Mouse (Mus musculus) heart, embryonic 11.5 days (tissue): ENCODE data around the gene Fgfr3. TPM values are rescaled to one million over a fixed set of nuclear protein-coding genes. Genes with fewer than 3 reads are reported as not detected.

Experiments
- ATAC-seq: fragments of 200-750 bp; cut with Nextera tagmentation; replicated peaks from 2 replicates; pipeline ENCODE4 v1.8.0; 2017; ENCODE audit warnings: moderate library complexity; ENCODE audit not compliant: insufficient number of reproducible peaks, low FRiP score, low TSS enrichment
- H3K27ac ChIP-seq: fragments of 300-500 bp; sonication (generic); 2 replicates; pipeline ENCODE4 v1.5.1; 2014; ENCODE audit warnings: mild to moderate bottlenecking, low read depth, low read length
- H3K27me3 ChIP-seq: fragments of 300-500 bp; sonication (generic); 2 replicates; pipeline ENCODE4 v1.6.1; 2014; ENCODE audit warnings: mild to moderate bottlenecking, low read length, mixed read lengths; ENCODE audit not compliant: control insufficient read depth, insufficient read depth
- H3K36me3 ChIP-seq: fragments of 300-500 bp; sonication (generic); 2 replicates; pipeline ENCODE4 v1.6.1; 2014; ENCODE audit warnings: mild to moderate bottlenecking, low read length, moderate library complexity, mixed read lengths; ENCODE audit not compliant: control insufficient read depth, insufficient read depth
- H3K4me1 ChIP-seq: fragments of 300-500 bp; sonication (generic); 2 replicates; pipeline ENCODE4 v1.6.1; 2014; ENCODE audit warnings: low read length; ENCODE audit not compliant: control insufficient read depth, insufficient read depth
- H3K4me2 ChIP-seq: fragments of 300-500 bp; sonication (generic); 2 replicates; pipeline ENCODE4 v1.6.1; 2014; ENCODE audit warnings: mild to moderate bottlenecking, moderate library complexity
- H3K4me3 ChIP-seq: fragments of 300-500 bp; sonication (generic); 2 replicates; pipeline ENCODE4 v1.5.1; 2014; ENCODE audit warnings: low read depth, low read length
- H3K9ac ChIP-seq: fragments of 300-500 bp; sonication (generic); 2 replicates; pipeline ENCODE4 v1.6.1; 2014; ENCODE audit warnings: mild to moderate bottlenecking, low read depth, low read length, moderate library complexity
- H3K9me3 ChIP-seq: fragments of 300-500 bp; sonication (generic); replicated peaks from 2 replicates; pipeline ENCODE4 v1.6.1; 2016; ENCODE audit warnings: low read length; ENCODE audit not compliant: control insufficient read depth
- WGBS: fragments of 180-500 bp; shearing (Covaris S2); extraction: QIAGEN DNeasy Blood & Tissue Kit; methylation state at CpG from one replicate; pipeline ENCODE4 v1.1.7; 2014; ENCODE audit not compliant: insufficient replicate concordance; 5-methylcytosine and 5-hydroxymethylcytosine counted together
- polyA plus RNA-seq: library from polyadenylated mRNA; unstranded; fragments of >200 nt; fragmentation: Nextera tagmentation; extraction: Ambion mirVana; gene quantifications from 2 replicates; pipeline ENCODE4 v1.2.1, GENCODE M21; 2014

The Fgfr3 gene
- polyA plus RNA-seq, 1 experiment from 2014 or later: 4.4 TPM

DNA sequence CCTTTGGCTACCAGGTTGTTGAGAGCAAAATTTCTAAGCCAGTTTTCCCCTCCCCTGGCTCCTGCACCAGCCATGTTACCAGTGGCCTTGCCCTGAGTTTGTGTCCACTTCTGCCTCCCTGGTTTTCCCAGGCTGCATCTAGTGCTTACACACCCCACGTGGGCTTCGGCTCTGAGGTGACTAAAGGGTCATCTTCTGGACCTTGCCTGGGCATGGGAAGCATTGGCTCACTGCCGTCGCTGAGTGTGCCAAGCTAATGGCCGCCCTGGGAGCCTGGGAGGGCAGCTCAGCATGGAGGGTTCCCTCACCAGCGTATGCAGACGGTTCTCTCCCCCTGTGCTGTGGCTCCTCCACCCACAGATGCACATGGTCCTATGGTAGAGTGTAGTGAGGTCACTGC is 7.4 kb downstream of the Fgfr3 start:
- no peaks in the 10 kb centered on the region for H3K4me1 ChIP-seq
- peaks cover 5% of the 10 kb centered on the region; the same call in 1 of the 2 replicates for H3K36me3 ChIP-seq
- no peak for ATAC-seq
- H3K9me3 ChIP-seq: no peaks in the 10 kb centered on the region
- H3K9ac ChIP-seq: no peak overlapping the region
- H3K4me2 ChIP-seq: no peak overlapping the region
- H3K4me3 ChIP-seq: no peak overlapping the region
- 74% methylated on average over 7 of the region's 7 CpGs for WGBS
- H3K27ac ChIP-seq: no peak overlapping the region
- H3K27me3 ChIP-seq: peaks cover 8% of the 10 kb centered on the region

- Histone ChIP-seq H3K4me3 (no peak overlapping the region), H3K27ac (no peak overlapping the region), H3K9ac (no peak overlapping the region), H3K9me3 (no peaks in the 10 kb centered on the region), H3K4me2 (no peak overlapping the region), H3K36me3 (peaks cover 8% of the 10 kb centered on the region; the same call in 1 of the 2 replicates), H3K27me3 (no peaks in the 10 kb centered on the region; the same call in 1 of the 2 replicates), H3K4me1 (no peaks in the 10 kb centered on the region)
- ATAC-seq: no peak
- WGBS: 65% methylated on average over 5 of the region's 5 CpGs
These were observed 9.0 kb downstream of the Fgfr3 start for GRCm38 (mm10) chr5:33730516-33730915.

DNA sequence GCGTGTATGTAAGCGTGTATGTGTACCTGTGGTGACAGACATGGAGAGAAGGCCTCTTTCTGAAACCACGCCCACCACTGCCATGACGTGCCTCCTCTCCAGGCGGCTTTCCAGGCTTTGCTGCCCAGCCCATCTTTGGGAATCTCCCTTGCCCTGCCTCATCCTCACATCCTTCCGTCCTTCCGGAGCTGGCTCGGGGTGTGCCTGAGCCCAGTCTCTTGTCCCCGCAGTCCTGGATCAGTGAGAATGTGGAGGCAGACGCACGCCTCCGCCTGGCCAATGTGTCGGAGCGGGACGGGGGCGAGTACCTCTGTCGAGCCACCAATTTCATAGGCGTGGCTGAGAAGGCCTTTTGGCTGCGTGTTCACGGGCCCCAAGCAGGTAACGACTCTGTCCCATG is 9.6 kb downstream of the Fgfr3 start:
- Histone ChIP-seq H3K4me1 (no peaks in the 10 kb centered on the region), H3K27me3 (no peaks in the 10 kb centered on the region; the same call in 1 of the 2 replicates), H3K4me3 (no peak overlapping the region), H3K9me3 (no peaks in the 10 kb centered on the region), H3K36me3 (peaks cover 8% of the 10 kb centered on the region; the same call in 1 of the 2 replicates), H3K9ac (no peak overlapping the region), H3K27ac (no peak overlapping the region), H3K4me2 (no peak overlapping the region)
- WGBS: 61% methylated on average over 21 of the region's 21 CpGs
- no peak for ATAC-seq

GRCm38 (mm10) chr5:33733837-33734236 is 12.4 kb downstream of the Fgfr3 start:
- Histone ChIP-seq H3K27me3 (no peaks in the 10 kb centered on the region), H3K4me2 (no peak overlapping the region), H3K9me3 (no peaks in the 10 kb centered on the region), H3K9ac (no peak overlapping the region), H3K4me1 (no peaks in the 10 kb centered on the region), H3K27ac (no peak overlapping the region), H3K36me3 (peaks cover 8% of the 10 kb centered on the region; the same call in 1 of the 2 replicates), H3K4me3 (no peak overlapping the region)
- ATAC-seq: no peak
- 91% methylated on average over 12 of the region's 12 CpGs for WGBS

DNA sequence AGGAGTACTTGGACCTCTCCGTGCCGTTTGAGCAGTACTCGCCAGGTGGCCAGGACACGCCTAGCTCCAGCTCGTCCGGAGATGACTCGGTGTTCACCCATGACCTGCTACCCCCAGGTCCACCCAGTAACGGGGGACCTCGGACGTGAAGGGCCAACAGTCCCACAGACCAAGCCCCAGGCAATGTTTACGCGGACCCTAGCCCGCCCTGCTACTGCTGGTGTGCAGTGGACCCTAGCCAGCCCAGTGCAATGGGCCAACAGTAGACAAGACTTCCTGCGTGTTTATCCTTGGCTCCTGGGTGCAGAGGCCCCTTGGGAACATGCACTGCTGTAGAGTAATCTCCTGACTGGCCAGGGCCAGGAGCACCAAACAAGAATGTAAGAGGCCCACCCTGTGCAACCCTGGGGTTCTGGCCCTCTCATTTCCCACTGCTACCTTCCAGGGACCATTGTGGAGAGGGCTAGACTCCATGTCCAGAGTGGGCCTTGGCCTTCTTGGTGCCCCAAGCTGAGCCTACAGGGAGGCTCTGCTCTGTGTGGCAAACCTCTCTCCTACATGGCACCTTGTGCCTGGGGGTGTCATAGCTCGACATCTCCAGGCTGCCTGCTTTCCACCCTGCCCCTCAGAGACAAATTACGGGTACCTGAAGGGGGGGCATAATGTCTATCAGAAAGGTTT is 14.1 kb downstream of the Fgfr3 start:
- Histone ChIP-seq H3K27ac (no peak overlapping the region), H3K4me3 (no peak overlapping the region), H3K4me1 (no peaks in the 10 kb centered on the region), H3K9me3 (no peaks in the 10 kb centered on the region), H3K27me3 (no peaks in the 10 kb centered on the region), H3K9ac (no peak overlapping the region), H3K36me3 (peaks cover 5% of the 10 kb centered on the region), H3K4me2 (no peak overlapping the region)
- WGBS: 89% methylated on average over 16 of the region's 16 CpGs
- no peak for ATAC-seq

DNA sequence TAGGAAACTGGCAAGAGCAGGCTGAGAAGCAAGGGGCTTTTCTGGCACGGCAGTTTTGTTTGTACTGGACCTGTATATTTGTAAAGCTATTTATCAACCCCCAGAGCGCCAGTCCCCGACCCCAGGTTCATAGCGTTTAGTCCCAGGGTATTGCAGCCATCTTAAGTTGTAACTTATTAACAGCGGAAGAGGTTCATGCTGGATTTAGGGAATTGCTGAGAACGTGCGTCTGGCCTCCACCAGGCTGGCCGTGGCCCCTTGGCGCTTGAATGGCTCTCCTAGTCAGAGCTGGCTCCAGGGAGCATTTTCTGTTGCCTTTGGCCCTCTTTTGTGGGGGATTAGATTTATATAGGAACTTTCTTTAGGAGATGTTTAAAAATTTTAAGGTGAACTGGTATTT is 14.8 kb downstream of the Fgfr3 start:
- WGBS: 82% methylated on average over 9 of the region's 9 CpGs
- Histone ChIP-seq H3K4me2 (no peak overlapping the region), H3K9ac (no peak overlapping the region), H3K4me1 (no peaks in the 10 kb centered on the region), H3K36me3 (peaks cover 9% of the 10 kb centered on the region), H3K4me3 (no peak overlapping the region), H3K27ac (no peak overlapping the region), H3K9me3 (no peaks in the 10 kb centered on the region), H3K27me3 (no peaks in the 10 kb centered on the region)
- no peak for ATAC-seq

GRCm38 (mm10) chr5:33737903-33738321 is 16.4 kb downstream of the Fgfr3 start:
- no peak overlapping the region for H3K9ac ChIP-seq
- H3K36me3 ChIP-seq: peaks cover 12% of the 10 kb centered on the region
- no peaks in the 10 kb centered on the region for H3K27me3 ChIP-seq
- no peak overlapping the region for H3K4me3 ChIP-seq
- H3K4me2 ChIP-seq: no peak overlapping the region
- no peaks in the 10 kb centered on the region for H3K9me3 ChIP-seq
- ATAC-seq: no peak
- H3K27ac ChIP-seq: no peak overlapping the region
- H3K4me1 ChIP-seq: no peaks in the 10 kb centered on the region
- WGBS: 30% methylated on average over 7 of the region's 7 CpGs

GRCm38 (mm10) chr5:33738341-33738740 is 16.9 kb downstream of the Fgfr3 start:
- Histone ChIP-seq H3K9ac (no peak overlapping the region), H3K9me3 (no peaks in the 10 kb centered on the region), H3K27ac (no peak overlapping the region), H3K36me3 (peaks cover 12% of the 10 kb centered on the region), H3K4me3 (no peak overlapping the region), H3K4me2 (no peak overlapping the region), H3K27me3 (no peaks in the 10 kb centered on the region), H3K4me1 (peaks cover 4% of the 10 kb centered on the region; the same call in 1 of the 2 replicates)
- no peak for ATAC-seq

GRCm38 (mm10) chr5:33740548-33740947 is 19.1 kb downstream of the Fgfr3 start:
- ATAC-seq: no peak
- Histone ChIP-seq H3K9me3 (no peaks in the 10 kb centered on the region), H3K9ac (no peak overlapping the region), H3K4me3 (no peak overlapping the region), H3K4me2 (no peak overlapping the region), H3K36me3 (peaks cover 10% of the 10 kb centered on the region; the same call in 1 of the 2 replicates), H3K27ac (no peak overlapping the region), H3K4me1 (peaks cover 4% of the 10 kb centered on the region; the same call in 1 of the 2 replicates), H3K27me3 (no peaks in the 10 kb centered on the region)
- 84% methylated on average over 4 of the region's 4 CpGs for WGBS
